9 mouse cellular contexts compared by ENCODE assay signal in the genomic region with DNA sequence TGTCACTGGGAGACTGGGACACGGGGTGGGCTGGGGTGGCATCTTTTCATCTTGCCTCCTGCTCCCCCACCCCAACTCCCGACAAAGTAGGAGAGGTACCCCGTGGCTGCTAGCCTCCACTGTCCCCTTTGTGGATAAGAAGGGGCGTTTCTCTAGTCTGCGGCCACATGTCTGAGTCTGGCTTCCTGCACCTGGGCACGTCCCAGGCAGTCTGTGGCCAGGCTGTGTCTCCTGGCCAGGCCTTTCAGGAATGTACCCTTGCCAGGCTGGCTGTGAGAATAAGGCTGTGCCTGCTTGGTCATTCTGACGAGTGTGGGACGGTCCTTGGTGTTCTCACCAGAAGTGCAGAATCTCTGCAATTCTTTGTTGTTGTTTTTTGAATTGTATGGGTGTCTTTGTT.
DNase-seq lines count a peak whose midpoint lies in the region; ATAC-seq and TF ChIP-seq lines count a peak whose summit lies in the region.
"Had no signal": no experiment of that assay in that cellular context is flagged by ENCODE, and none has a peak within 500 bp of the region (broad histone marks: within the 10 kb centered on the region; RNA-seq: fewer than 3 reads in every experiment).

No protein-coding gene starts in this region.

- no peak overlapping the region for H3K9ac ChIP-seq in heart, embryonic 14.5 days (ENCODE audit: low read length)
- no peak overlapping the region for H3K9ac ChIP-seq in intestine, embryonic 14.5 days (ENCODE audit: low read length)
- peak overlapping the region; percentile 39 for H3K9ac ChIP-seq in liver, embryonic 15.5 days

- no peaks in the 10 kb centered on the region for H3K9me3 ChIP-seq in heart, embryonic 14.5 days (ENCODE audit: control insufficient read depth, low read length)
- no peaks in the 10 kb centered on the region for H3K9me3 ChIP-seq in intestine, embryonic 14.5 days (ENCODE audit: control insufficient read depth, low read length)
- no peaks in the 10 kb centered on the region for H3K9me3 ChIP-seq in liver, embryonic 15.5 days (replicated peaks)

- H3K27ac ChIP-seq in heart, embryonic 14.5 days (replicated peaks in 1 of 2; ENCODE audit: control insufficient read depth in 1 of 2, insufficient read depth in 1 of 2, low read depth in 2 of 2, low read length in 2 of 2), result peak overlapping the region in 1 of 2 experiments; percentile 10; a peak in 1 of 4 replicates
- peak overlapping the region; percentile 41; the same call in 1 of the 2 replicates for H3K27ac ChIP-seq in bone marrow, adult 2 months (ENCODE audit: control insufficient read depth, insufficient read depth, low read depth, low read length, poor library complexity)
- peak overlapping the region; percentile 81 for H3K27ac ChIP-seq in intestine, embryonic 14.5 days (ENCODE audit: low read depth)
- H3K27ac ChIP-seq in liver, embryonic 15.5 days (replicated peaks), result peak overlapping the region; percentile 91

- H3K4me3 ChIP-seq in heart, embryonic 14.5 days (ENCODE audit: control insufficient read depth in 1 of 2, insufficient read depth in 1 of 2, low read depth in 1 of 2, low read length in 2 of 2), result no peak overlapping the region
- H3K4me3 ChIP-seq in bone marrow, adult 2 months (replicated peaks; ENCODE audit: control insufficient read depth, low read depth, low read length), result no peak overlapping the region
- no peak overlapping the region for H3K4me3 ChIP-seq in intestine, embryonic 14.5 days (ENCODE audit: low read depth, low read length)
- H3K4me3 ChIP-seq in liver, embryonic 15.5 days (replicated peaks), result peak overlapping the region; percentile 34; the same call in 1 of the 2 replicates

- TF ChIP-seq POLR2A in bone marrow, adult 2 months (IDR thresholded peaks at IDR 0.05; ENCODE audit: borderline replicate concordance, control insufficient read depth, low read depth, low read length), result no peak

- no peak for DNase-seq in heart, postnatal 14 days
- no peak for DNase-seq in intestine, embryonic 14.5 days (ENCODE audit: low spot score)
- no peak for DNase-seq in T-cell, adult 2 months (ENCODE audit: low spot score)
- DNase-seq in adrenal gland, postnatal 25 days, result no peak
- DNase-seq in adrenal gland, adult 8-10 months, result no peak
- DNase-seq: cerebellum, postnatal 36 days had no signal

- H3K4me1 ChIP-seq in heart, embryonic 14.5 days (ENCODE audit: control insufficient read depth in 2 of 2, insufficient read depth in 2 of 2, low read length in 2 of 2), result peaks cover 23 to 39% of the 10 kb centered on the region in 2 experiments
- peaks cover 14% of the 10 kb centered on the region for H3K4me1 ChIP-seq in bone marrow, adult 2 months (ENCODE audit: control insufficient read depth, insufficient read depth, low read length)
- peaks cover 74% of the 10 kb centered on the region for H3K4me1 ChIP-seq in intestine, embryonic 14.5 days (replicated peaks; ENCODE audit: control insufficient read depth, insufficient read depth, low read length)
- H3K4me1 ChIP-seq in liver, embryonic 15.5 days (replicated peaks), result peaks cover 95% of the 10 kb centered on the region

- no peaks in the 10 kb centered on the region for H3K36me3 ChIP-seq in heart, embryonic 14.5 days (ENCODE audit: control insufficient read depth, insufficient read depth, low read length)
- no peaks in the 10 kb centered on the region for H3K36me3 ChIP-seq in intestine, embryonic 14.5 days (ENCODE audit: control insufficient read depth, insufficient read depth, low read length)
- no peaks in the 10 kb centered on the region for H3K36me3 ChIP-seq in liver, embryonic 15.5 days (replicated peaks)

- TF ChIP-seq CTCF in bone marrow, adult 2 months (IDR thresholded peaks at IDR 0.05; ENCODE audit: control insufficient read depth, insufficient read depth, low read length), result no peak

- intact Hi-C loops in heart, postnatal 14 days (cut with DNase I), result no loop called here

- WGBS in heart, embryonic 14.5 days, result 58% methylated on average over 8 of the region's 8 CpGs
- 47% methylated on average over 8 of the region's 8 CpGs for WGBS in bone marrow, adult 2 months
- 44% methylated on average over 8 of the region's 8 CpGs for WGBS in intestine, embryonic 14.5 days
- WGBS in liver, embryonic 15.5 days (ENCODE audit: insufficient replicate concordance), result 41% methylated on average over 8 of the region's 8 CpGs

- H3K27me3 ChIP-seq in heart, embryonic 14.5 days (ENCODE audit: control insufficient read depth, insufficient read depth, low read length), result no peaks in the 10 kb centered on the region
- H3K27me3 ChIP-seq in intestine, embryonic 14.5 days (replicated peaks; ENCODE audit: control insufficient read depth, insufficient read depth, low read length), result no peaks in the 10 kb centered on the region
- H3K27me3 ChIP-seq in liver, embryonic 15.5 days, result no peaks in the 10 kb centered on the region

- ATAC-seq in heart, embryonic 14.5 days (ENCODE audit: insufficient number of reproducible peaks, insufficient read depth, low FRiP score, low read depth), result 0 out of 2 replicates have a peak, but pooled peaks have one; percentile 21
- ATAC-seq in intestine, embryonic 14.5 days (replicated peaks; ENCODE audit: low FRiP score, low TSS enrichment, low read depth), result no peak
- ATAC-seq in liver, embryonic 15.5 days (ENCODE audit: insufficient read depth), result peak; percentile 52

- no peak overlapping the region for H3K4me2 ChIP-seq in heart, embryonic 14.5 days (ENCODE audit: low read length)
- peak overlapping the region; percentile 18; the same call in 1 of the 2 replicates for H3K4me2 ChIP-seq in intestine, embryonic 14.5 days (ENCODE audit: low read length)
- peak overlapping the region; percentile 55 for H3K4me2 ChIP-seq in liver, embryonic 15.5 days
